Mouse (Mus musculus): ENCODE data around the gene Upf1. TPM values are rescaled to one million over a fixed set of nuclear protein-coding genes. Genes with fewer than 3 reads are reported as not detected.

The Upf1 gene
- 10 to 100 TPM; 78.8 to 89.3 TPM for polyA plus RNA-seq (2017; shearing (Covaris generic))

DNA sequence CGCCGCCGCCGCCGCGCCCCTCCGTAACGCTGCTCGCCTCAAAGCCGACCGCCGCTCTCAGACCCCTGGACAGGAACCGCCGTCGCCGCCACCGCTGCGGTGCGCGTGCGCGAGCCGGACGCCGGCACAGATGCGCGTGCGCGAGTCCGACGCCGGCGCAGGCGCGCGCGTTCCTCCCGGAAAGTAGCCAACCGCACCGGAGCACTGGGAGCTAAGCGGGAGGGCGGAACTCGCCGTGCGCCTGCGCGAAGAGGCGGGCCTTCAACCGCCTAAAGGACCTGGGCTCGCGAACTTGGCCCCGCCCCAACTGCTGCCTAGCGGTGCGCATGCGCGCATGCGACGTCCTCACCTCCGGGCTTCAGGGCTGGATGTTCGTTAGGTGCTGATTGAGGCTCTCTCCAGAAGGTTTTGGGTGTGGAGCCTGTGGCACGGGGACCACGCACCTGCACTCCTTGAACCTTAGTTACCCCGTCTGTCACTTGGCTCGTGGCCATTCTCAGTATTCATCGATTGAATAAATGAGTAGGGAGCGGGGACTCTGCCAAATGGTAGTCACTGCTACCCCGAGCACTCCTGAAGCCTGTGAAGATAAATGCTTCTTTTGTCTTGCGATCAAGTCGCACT is at the start of gene Upf1:
TSS of gene Upf1 (minus strand) at position 85 of the 624 bp plus-strand sequence.

DNA sequence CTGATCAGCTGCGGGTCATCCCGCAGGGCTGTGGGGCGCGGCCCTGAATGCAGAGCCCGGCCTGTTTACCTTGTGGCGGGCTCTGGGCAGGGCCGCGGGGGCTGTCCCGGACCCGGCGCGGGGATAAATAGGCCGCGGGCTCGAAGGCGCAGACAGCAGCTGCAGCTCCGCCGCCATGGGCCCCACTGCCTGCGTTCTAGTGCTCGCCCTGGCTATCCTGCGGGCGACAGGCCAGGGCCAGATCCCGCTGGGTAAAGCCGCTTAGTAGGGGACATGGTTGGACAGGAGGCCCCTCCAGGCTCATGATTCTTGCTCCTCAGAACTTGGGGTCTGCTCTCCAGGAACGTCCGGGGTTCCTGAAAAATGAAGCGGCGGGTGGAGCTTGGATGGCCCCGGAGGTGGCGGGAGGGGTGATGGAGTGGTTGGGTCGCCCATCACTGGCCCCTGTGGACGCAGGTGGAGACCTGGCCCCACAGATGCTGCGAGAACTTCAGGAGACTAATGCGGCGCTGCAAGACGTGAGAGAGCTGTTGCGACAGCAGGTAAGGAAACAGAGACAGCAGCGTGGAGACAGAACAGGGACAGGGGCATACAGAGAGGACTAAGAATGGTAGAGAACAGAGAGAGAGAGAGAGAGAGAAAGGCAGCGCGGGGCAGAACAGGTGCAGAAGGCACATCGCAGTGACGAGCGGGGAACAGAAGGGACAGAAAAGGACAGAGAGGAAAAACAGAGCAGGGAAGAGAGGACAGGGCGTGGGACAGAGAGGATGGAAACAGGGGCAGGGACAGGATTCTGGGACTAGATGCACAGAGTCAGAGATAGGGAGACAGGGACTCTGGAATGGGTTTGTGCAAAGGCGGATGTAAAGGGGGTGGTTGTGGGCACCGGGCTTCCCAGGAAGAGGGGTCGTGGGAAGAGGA is 20.6 kb upstream of the Upf1 start, which contains the start of gene Comp:
TSS of gene Comp (plus strand) at position 162 of the 921 bp plus-strand sequence.

DNA sequence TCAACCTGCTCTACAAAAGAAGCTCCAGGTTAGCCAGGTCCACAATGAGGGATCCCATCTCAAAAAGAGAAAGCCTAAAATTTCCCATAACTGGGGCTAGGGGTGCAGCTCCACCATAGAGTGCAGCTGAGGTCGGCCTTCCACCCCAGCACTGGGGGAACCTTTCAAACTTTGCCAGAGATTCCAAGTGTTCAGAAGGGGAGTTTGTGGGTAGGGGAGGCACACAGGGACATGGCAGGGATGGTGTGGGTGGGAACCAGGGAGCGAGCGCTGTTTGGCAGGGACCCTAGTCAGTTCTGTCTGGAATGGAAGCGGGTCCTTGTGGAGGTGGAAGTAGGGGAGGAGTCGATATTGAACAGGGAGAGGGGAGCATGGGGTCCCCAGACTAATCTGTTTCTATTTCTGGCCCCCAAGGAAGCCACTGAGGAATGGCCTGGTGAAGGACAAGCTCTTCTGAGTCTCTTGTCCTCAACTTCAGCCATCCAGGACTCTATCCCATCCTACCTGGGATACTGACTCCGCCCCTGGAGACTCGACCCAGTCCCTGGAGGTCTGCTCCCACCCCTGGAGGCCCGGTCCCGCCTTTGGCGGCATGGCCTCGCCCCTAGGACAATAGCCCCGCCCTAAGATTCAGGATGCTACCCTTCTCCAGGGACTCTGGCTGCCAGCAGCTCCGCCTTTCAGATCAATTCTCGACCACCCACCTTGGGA is 23.8 kb downstream of the Upf1 start, which contains the start of gene Gdf1:
TSS of gene Gdf1 (plus strand) at position 694 of the 711 bp plus-strand sequence.

DNA sequence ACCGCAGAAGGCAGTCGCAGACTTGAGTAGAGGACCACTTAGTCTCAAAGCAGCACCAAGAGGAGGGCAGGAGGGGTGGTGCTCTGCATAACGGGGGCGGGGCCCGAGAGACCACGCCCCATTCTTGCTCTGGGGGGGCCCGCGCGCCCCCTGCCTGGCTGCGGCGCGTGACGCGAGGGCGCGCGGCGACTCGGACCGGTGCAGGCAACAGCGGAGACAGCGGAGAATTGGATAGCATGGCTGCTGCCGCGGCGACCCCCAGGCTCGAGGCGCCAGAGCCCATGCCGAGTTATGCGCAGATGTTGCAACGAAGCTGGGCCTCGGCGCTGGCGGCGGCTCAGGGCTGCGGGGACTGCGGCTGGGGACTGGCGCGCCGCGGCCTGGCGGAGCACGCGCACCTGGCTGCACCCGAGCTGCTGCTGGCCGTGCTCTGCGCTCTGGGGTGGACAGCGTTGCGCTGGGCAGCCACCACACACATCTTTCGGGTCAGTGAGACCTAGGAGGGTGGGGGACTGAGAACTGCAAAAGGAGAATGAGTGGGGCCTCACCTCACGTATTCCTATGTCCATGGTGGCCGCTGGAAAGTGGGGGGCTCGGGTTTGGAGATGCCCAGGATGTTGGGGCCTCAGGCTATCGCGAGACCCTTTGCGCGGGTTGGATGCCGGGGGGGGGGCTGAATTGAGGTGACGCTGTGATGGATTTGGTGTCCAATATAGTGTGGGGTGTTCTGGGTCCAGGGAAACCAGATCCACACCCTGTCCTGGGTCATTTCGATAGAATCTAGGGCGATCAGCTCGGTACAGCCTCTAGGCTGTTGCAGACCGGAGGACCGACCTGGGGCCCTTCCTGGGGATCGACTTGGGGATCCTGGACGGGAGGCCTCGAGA is 37.2 kb downstream of the Upf1 start, which contains the start of gene Cers1:
TSS of gene Cers1 (plus strand) at position 152 of the 887 bp plus-strand sequence.

DNA sequence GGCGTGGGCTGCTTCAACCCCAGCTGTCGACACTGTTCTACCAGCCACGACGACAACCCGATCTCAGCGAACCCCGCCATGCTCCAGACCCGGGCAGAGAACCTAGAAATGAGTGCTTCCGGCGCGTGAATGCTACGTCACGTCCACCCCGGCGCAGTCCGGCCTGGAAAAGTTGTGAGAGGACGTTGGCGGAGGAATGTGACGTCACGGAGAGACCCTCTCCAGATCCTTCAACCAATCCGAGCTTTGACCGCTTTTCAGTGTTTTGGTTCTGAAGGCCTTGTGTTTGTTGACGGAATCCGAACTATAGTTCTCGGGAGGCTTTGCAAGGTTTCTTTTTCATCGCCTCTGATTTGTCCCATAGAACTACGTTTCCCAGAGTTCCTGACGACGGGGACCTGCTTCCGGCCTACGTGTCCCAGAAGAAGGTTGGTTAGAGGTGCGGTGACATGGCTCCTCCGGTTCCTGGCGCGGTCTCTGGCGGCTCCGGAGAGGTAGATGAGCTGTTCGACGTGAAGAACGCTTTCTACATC is 50.7 kb downstream of the Upf1 start, which contains the start of the genes Ddx49 and Cope:
TSS of gene Ddx49 (minus strand) at position 132 of the 533 bp plus-strand sequence.
TSS of gene Cope (plus strand) at position 161 of the 533 bp plus-strand sequence.

DNA sequence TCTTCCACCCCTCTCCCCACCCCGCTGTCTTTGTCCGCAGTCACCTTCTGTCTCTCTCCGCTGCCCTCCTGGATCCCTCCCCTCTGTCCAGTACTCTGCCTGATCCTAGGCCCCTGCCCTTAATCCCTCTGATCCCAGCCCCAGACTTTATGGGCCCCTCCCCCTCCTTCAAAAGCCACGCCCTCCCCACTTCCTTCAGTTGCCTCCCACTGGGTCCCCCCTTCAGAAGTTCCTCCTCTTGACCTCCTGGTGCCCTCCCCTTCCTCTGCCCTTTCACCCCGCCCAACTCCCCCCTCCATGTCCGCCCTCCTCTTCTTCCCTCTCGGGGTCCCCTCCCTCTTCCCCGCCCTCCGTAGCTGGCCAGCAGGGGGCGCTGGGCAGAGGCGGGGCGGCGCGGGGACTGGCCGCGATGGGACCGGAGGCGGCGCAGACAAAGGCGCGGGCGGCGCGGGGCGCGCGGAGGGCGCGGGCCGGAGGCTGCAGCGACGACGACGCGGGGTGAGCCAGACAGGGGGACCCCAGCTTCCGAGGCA is 70.4 kb downstream of the Upf1 start, which contains the start of gene Homer3:
TSS of gene Homer3 (plus strand) at position 225 of the 533 bp plus-strand sequence.

Other genes starting within 250 kb of the Upf1 start
- under 1 TPM; 0.04 to 0.65 TPM for gene Ncan, start 232.4 kb downstream of the Upf1 start, polyA plus RNA-seq (2017; shearing (Covaris generic))
- 10 to 100 TPM; 45.5 to 55.2 TPM for gene Nr2c2ap, start 221.9 kb downstream of the Upf1 start, polyA plus RNA-seq (2017; shearing (Covaris generic))
- 10 to 100 TPM; 40.9 to 46.2 TPM for gene Rfxank, start 214.1 kb downstream of the Upf1 start, polyA plus RNA-seq (2017; shearing (Covaris generic))
- 10 to 100 TPM; 57.6 to 64.3 TPM for gene Borcs8, start 213.8 kb downstream of the Upf1 start, polyA plus RNA-seq (2017; shearing (Covaris generic))
- gene Mef2b, start 213.6 kb downstream of the Upf1 start, polyA plus RNA-seq (2017; shearing (Covaris generic)) = under 1 TPM; 0.58 to 0.80 TPM
- 10 to 100 TPM; 40.1 to 42.8 TPM for gene Tmem161a, start 180.9 kb downstream of the Upf1 start, polyA plus RNA-seq (2017; shearing (Covaris generic))
- gene Slc25a42, start 141.0 kb downstream of the Upf1 start, polyA plus RNA-seq (2017; shearing (Covaris generic)) = 10 to 100 TPM; 11.3 to 13.4 TPM
- gene Sugp2, start 119.1 kb downstream of the Upf1 start, polyA plus RNA-seq (2017; shearing (Covaris generic)) = 10 to 100 TPM; 34.2 to 37.0 TPM
- 10 to 100 TPM in 1 of 2 experiments, 1 to 10 TPM in 1; 8.5 to 10.7 TPM for gene Armc6, start 118.8 kb downstream of the Upf1 start, polyA plus RNA-seq (2017; shearing (Covaris generic))
- 1 to 10 TPM; 1.6 to 8.4 TPM for gene Homer3, start 70.5 kb downstream of the Upf1 start, polyA plus RNA-seq (2017; shearing (Covaris generic))
- gene Ddx49, start 50.8 kb downstream of the Upf1 start, polyA plus RNA-seq (2017; shearing (Covaris generic)) = 10 to 100 TPM; 51.5 to 62.1 TPM
- 100 to 1,000 TPM; 335 to 351 TPM for gene Cope, start 50.8 kb downstream of the Upf1 start, polyA plus RNA-seq (2017; shearing (Covaris generic))
- under 1 TPM; 0.11 to 0.55 TPM for gene Cers1, start 37.5 kb downstream of the Upf1 start, polyA plus RNA-seq (2017; shearing (Covaris generic))
- under 1 TPM; 0.51 to 0.95 TPM for gene Gdf1, start 23.5 kb downstream of the Upf1 start, polyA plus RNA-seq (2017; shearing (Covaris generic))
- 1 to 10 TPM; 2.0 to 2.9 TPM for gene Comp, start 20.3 kb upstream of the Upf1 start, polyA plus RNA-seq (2017; shearing (Covaris generic))
- gene Crtc1, start 86.3 kb upstream of the Upf1 start, polyA plus RNA-seq (2017; shearing (Covaris generic)) = 10 to 100 TPM; 14.4 to 21.9 TPM
- 10 to 100 TPM; 18.0 TPM for gene Klhl26, start 123.7 kb upstream of the Upf1 start, polyA plus RNA-seq (2017; shearing (Covaris generic))
- not detected for gene Tmem59l, start 134.1 kb upstream of the Upf1 start, polyA plus RNA-seq (2017; shearing (Covaris generic))
- under 1 TPM; 0.42 to 0.76 TPM for gene Crlf1, start 139.9 kb upstream of the Upf1 start, polyA plus RNA-seq (2017; shearing (Covaris generic))
- 100 to 1,000 TPM; 103 to 115 TPM for gene Rex1bd, start 153.5 kb upstream of the Upf1 start, polyA plus RNA-seq (2017; shearing (Covaris generic))
- 100 to 1,000 TPM; 859 to 975 TPM for gene Uba52, start 157.5 kb upstream of the Upf1 start, polyA plus RNA-seq (2017; shearing (Covaris generic))
- 100 to 1,000 TPM; 362 to 377 TPM for gene Fkbp8, start 174.4 kb upstream of the Upf1 start, polyA plus RNA-seq (2017; shearing (Covaris generic))
- 10 to 100 TPM; 75.4 to 87.4 TPM for gene Kxd1, start 174.7 kb upstream of the Upf1 start, polyA plus RNA-seq (2017; shearing (Covaris generic))
- 10 to 100 TPM; 25.3 to 30.2 TPM for gene Ell, start 186.2 kb upstream of the Upf1 start, polyA plus RNA-seq (2017; shearing (Covaris generic))
- gene Isyna1, start 241.1 kb upstream of the Upf1 start, polyA plus RNA-seq (2017; shearing (Covaris generic)) = 100 to 1,000 TPM in 1 of 2 experiments, 10 to 100 TPM in 1; 83.1 to 103 TPM

Measured in inflammation-experienced regulatory T-cells (primary cell).